Mouse (Mus musculus) left cerebral cortex, adult 11 months (tissue): ENCODE measurements around the gene Ppp6r2.

ENCODE experiments used
- DNase-seq: peaks from one replicate; pipeline ENCODE4 v3.0.0; 2022; ENCODE audit warnings: low spot score

The Ppp6r2 gene

DNA sequence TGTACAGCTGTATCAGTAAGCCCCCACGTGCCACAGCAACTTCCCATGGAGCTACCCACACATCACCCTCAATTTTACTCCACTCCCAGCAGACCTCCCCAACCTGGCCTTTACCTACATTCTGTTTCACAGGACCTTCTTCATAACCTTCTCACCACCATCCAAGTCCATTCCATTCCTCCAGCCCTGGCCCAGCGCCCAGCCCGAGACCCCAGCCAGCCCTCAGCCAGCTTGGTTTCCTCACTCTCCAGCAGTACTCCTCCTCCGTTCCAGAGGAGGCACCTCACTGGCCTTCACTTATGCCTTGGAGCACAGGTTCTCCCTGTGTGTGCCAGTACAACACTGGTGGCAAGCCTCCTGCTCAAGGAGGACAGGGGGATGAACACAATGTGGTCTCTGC lies 102.0 kb downstream of the Ppp6r2 start:
- DNase-seq, result no peak

- no peak for DNase-seq
Measured at GRCm38 (mm10) chr15:89314107-89314506, 102.8 kb downstream of the Ppp6r2 start.

- no peak for DNase-seq
Measured at GRCm38 (mm10) chr15:89314511-89315189, 103.3 kb downstream of the Ppp6r2 start.

GRCm38 (mm10) chr15:89315190-89315731 lies 103.9 kb downstream of the Ppp6r2 start, which contains the start of gene Sbf1:
Sbf1 (minus strand) TSS chr15:89315311.
- DNase-seq, result peak; percentile 96

GRCm38 (mm10) chr15:89316146-89316545 lies 104.8 kb downstream of the Ppp6r2 start:
- DNase-seq, result no peak

DNA sequence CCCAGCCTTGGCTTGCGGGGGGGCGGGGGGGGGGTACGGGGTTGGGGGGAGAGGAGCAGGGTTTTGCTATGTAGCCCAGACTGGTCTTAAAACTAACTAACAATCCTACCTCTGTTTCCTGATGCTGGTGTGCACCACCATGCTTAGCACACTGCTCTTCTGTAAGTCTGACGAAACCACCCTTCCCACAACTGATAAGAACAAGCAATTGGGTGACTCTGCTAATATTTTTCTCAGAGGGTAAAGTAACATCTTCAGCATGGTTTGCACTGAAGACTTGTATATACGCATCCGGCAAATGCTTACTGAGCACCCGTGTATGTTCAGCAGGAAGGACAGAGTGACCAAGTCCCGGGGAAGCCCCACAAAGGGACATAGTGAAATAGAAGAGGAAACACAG lies 109.9 kb downstream of the Ppp6r2 start:
- DNase-seq, result no peak

GRCm38 (mm10) chr15:89322670-89323522 lies 111.5 kb downstream of the Ppp6r2 start, which contains the start of gene Adm2:
Adm2 (plus strand) TSS chr15:89322720.
- DNase-seq, result no peak

DNA sequence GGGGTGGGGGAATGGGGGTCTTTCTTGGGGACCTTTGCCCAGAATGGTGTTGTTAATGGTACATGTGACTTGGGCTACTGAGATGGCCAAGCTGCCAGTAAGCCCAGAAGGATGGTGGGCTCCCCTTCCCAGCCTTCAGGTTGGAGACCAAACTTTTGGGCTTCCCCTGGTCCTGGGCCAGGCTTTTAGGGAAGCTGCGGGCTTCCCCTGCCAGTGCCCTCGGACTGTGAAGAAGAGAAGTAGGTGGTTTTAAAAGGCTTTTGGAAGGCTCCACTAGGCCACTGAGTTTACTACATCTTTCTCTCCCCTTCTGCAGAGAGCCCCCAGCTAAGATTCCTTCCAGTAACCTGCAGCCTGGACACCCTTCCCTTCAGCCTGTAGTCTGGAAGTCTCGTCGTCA lies 112.3 kb downstream of the Ppp6r2 start:
- no peak for DNase-seq

DNA sequence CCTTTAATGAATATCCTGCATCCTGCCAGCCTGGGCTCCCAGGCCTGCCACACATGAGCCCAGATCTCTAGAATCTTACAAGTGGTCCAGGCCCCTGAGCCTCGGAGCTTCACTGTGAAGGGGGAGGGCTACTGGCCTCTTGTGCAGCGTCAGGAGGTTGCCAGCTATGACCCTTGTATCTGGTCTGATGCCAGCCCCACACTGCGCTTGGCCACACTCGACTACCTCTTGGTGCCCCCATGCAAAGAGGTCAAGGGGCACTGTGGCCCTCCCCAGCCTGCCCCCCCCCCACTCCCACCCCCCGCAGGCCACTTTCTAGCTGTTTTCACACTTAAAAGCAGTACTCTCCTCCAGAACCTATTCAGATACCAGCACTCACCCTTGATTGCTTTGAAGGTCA lies 115.1 kb downstream of the Ppp6r2 start:
- no peak for DNase-seq

- DNase-seq, result no peak
Measured at GRCm38 (mm10) chr15:89334271-89334670, 122.9 kb downstream of the Ppp6r2 start, which contains the start of gene Miox. Miox (plus strand) TSS chr15:89334398.

DNA sequence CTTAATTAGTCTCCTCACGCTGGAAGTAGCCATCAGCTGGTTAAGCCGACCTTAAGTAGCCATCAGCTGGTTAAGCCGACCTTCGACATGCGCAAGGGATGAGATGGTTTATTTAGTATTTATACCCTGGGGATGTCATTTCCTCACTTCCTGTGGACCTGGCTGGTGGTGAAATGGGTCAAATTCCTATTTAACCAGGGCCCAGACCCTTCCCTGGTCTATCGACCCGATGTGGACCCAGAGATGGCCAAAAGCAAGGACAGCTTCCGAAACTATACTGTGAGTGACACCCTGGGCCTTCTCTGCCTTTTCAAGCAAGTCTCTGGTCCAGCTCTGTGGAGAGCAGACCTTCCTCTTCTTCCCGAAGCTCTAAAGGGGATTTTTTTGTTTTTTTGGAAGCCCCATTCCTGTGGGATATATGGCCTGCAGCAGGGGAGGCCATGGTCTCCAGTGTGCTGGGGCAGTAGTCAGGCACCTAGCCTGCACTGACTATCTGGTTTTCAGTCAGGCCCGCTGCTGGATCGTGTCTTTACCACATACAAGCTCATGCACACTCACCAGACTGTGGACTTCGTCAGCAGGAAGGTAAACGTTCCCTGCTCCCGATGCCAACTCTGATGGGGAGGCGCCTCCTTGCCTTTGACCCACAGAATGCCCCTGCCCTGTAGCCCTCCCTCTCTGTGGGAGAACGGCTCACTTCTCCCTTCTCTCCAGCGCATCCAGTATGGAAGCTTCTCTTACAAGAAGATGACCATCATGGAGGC lies 123.6 kb downstream of the Ppp6r2 start:
- no peak for DNase-seq

GRCm38 (mm10) chr15:89336422-89336821 lies 125.1 kb downstream of the Ppp6r2 start:
- DNase-seq, result no peak
